Mouse (Mus musculus) limb, embryonic 10.5 days (tissue): ENCODE data around the gene Cela3b. TPM values are rescaled to one million over a fixed set of nuclear protein-coding genes. Genes with fewer than 3 reads are reported as not detected.
A peak's percentile ranks its signal among the peaks of the same experiment; 100 is the strongest.

Experiments used
- DNase-seq: peaks from one replicate; pipeline ENCODE4 v3.0.0-alpha.2; 2017; ENCODE audit warnings: low spot score
- H3K27ac ChIP-seq: fragments of 300-500 bp; sonication (generic); 2 replicates; pipeline ENCODE4 v1.5.1; 2016; ENCODE audit warnings: mild to moderate bottlenecking
- H3K27me3 ChIP-seq: fragments of 300-500 bp; sonication (generic); 2 replicates; pipeline ENCODE4 v1.6.1; 2016; ENCODE audit warnings: low read depth, mild to moderate bottlenecking; ENCODE audit not compliant: poor library complexity, severe bottlenecking
- H3K36me3 ChIP-seq: fragments of 300-500 bp; sonication (generic); 2 replicates; pipeline ENCODE4 v1.6.1; 2016; ENCODE audit warnings: mild to moderate bottlenecking, moderate library complexity
- H3K4me1 ChIP-seq: fragments of 300-500 bp; sonication (generic); 2 replicates; pipeline ENCODE4 v1.6.1; 2016
- H3K4me3 ChIP-seq: fragments of 300-500 bp; sonication (generic); 2 replicates; pipeline ENCODE4 v1.5.1; 2016; ENCODE audit warnings: mild to moderate bottlenecking, moderate library complexity
- H3K9me3 ChIP-seq: fragments of 300-500 bp; sonication (generic); replicated peaks from 2 replicates; pipeline ENCODE4 v1.6.1; 2016; ENCODE audit warnings: mild to moderate bottlenecking
- WGBS: fragments of 180-500 bp; shearing (Covaris S2); methylation state at CpG from one replicate; pipeline ENCODE4 v1.1.7; 2016; 5-methylcytosine and 5-hydroxymethylcytosine counted together
- polyA plus RNA-seq: library from polyadenylated mRNA; unstranded; fragments of >200 nt; fragmentation: Nextera tagmentation; extraction: Ambion mirVana; gene quantifications from 2 replicates; pipeline ENCODE4 v1.2.1, GENCODE M21; 2016

Gene Cela3b
- polyA plus RNA-seq, 1 experiment from 2014 or later = not detected

DNA sequence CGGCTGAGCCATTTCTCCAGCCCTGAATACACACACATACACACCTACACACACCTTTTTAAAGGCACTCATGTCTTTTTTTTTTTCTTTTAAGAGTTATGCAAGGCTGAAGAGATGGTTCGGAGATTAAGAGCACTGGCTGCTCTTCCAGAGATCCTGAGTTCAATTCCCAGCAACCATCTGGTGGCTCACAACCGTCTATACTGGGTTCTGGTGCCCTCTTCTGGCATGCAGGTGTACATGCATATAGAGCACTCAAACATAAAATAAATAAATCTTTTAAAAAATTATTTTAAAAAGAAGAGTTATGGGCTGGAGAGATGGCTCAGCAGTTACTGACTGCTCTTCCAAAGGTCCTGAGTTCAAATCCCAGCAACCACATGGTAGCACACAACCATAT lies 39.1 kb downstream of the Cela3b start:
- Histone ChIP-seq H3K27me3 (no peaks in the 10 kb centered on the region), H3K36me3 (peaks cover 13% of the 10 kb centered on the region; the same call in 1 of the 2 replicates), H3K4me3 (no peak overlapping the region), H3K4me1 (peaks cover 16% of the 10 kb centered on the region), H3K27ac (no peak overlapping the region), H3K9me3 (no peaks in the 10 kb centered on the region)
- WGBS = 86% methylated on average over 3 of the region's 3 CpGs
- no peak for DNase-seq

DNA sequence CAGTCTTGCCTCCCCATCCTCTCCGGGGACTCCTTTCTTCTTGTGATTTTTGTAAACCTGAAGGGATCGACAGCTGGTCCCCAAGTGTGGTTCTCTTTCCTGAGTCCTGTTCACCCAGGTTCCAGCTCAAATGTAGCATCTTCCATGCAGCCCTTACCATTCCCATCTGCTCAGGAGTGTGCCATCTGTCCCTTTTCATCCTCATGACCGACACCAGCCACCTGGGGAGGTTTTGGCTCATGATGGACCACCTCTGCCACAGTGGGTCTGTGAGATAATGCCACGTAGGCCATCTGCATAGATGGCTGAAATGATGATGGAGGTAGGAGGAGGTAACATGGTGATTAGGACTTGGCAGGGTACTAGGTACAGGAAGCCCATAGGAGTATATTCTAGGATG lies 40.1 kb downstream of the Cela3b start:
- 95% methylated on average over 4 of the region's 4 CpGs for WGBS
- H3K9me3 ChIP-seq = no peaks in the 10 kb centered on the region
- H3K27ac ChIP-seq = no peak overlapping the region
- H3K4me1 ChIP-seq = peaks cover 16% of the 10 kb centered on the region
- H3K27me3 ChIP-seq = no peaks in the 10 kb centered on the region
- peaks cover 13% of the 10 kb centered on the region; the same call in 1 of the 2 replicates for H3K36me3 ChIP-seq
- no peak for DNase-seq
- no peak overlapping the region for H3K4me3 ChIP-seq

DNA sequence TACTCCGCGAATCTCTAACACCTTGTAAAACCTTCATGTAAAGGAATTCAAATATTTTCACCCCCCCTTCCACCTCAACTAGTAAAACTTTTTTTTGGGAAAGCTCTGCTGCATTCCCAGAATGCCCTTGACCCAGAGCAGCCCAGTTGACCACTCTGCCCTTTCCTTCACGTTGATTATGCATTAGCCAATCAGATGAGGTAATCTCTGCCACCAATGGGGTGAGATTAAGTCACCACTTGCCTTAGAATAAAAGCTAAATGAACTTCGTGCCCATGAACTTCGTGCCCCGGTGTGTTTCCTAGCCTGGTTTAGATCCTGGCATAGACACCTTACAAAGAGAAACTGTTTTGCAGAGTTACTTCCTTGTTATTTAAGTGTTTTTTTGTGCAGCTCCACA lies 41.4 kb downstream of the Cela3b start:
- WGBS = 45% methylated on average over 6 of the region's 6 CpGs
- H3K36me3 ChIP-seq = peaks cover 13% of the 10 kb centered on the region; the same call in 1 of the 2 replicates
- H3K4me1 ChIP-seq = peaks cover 16% of the 10 kb centered on the region
- no peaks in the 10 kb centered on the region for H3K9me3 ChIP-seq
- H3K4me3 ChIP-seq = peak overlapping the region; percentile 86
- no peak for DNase-seq
- peak overlapping the region; percentile 94 for H3K27ac ChIP-seq
- H3K27me3 ChIP-seq = no peaks in the 10 kb centered on the region

DNA sequence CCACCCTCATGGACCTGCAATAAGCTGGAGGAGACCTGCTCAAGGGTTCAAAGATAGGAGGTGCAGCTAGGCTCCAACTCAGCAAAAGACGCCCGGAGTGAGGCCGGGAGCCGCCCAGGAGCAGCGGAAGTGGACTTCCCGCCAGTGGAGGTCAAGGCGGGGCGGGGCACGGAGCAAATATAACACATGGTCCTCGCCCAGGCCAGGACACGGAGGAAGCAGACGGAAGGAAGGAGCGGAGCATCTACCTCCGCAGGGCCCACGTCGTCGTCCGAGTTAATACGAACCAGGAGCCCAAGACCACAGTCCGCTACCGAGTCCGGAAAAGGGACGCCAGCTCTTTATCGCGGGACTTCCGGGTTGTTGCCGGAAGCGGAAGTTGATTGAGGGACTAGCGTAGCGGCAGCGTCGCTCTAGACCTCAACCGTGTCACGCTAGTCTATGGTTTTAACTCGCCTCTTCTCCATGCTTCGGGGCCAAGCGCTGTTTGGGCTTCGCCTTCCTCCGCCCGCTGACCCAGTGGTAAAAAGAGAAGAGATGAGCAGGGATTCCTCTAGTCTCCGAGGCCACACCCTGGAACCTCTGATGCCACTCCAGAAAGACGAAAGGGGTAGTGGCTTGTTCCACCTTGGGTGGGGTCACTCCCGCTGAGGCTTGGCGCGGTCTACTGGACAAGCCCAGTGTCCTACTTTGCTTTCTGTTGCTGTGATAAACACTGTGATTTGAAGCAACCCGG lies 42.1 kb downstream of the Cela3b start:
- H3K36me3 ChIP-seq = peaks cover 13% of the 10 kb centered on the region; the same call in 1 of the 2 replicates
- H3K4me1 ChIP-seq = peaks cover 16% of the 10 kb centered on the region
- DNase-seq = peak; percentile 92
- H3K27ac ChIP-seq = peak overlapping the region; percentile 94
- no peaks in the 10 kb centered on the region for H3K9me3 ChIP-seq
- peak overlapping the region; percentile 86 for H3K4me3 ChIP-seq
- WGBS = 3% methylated on average over 46 of the region's 46 CpGs
- H3K27me3 ChIP-seq = no peaks in the 10 kb centered on the region

DNA sequence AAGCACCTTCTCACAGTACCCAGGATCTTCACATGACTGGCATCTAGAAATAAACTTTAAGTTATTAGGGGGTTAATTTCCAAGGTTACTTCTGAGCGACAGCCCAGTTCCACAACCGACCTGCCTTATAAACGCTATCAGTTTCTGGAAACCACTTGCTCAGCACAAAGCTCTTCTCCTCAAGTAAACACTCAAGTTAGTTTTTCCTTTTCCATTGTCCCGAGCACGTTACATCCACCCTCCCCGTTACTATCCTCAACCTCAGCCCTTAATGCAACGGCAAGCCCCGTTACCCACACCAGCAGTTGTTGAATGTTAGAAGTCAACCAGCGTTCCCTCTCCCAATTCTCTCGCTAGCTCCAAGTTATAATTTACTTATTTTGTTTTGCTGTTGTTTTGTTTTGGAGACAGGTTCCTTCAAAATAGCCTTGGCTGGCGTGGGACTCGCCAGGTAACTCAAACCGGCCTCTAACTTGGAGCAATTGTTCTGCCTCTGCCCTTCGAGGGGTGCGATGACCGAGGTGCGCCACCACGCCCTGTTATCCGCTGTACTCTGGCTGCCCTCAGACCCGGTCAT lies 42.8 kb downstream of the Cela3b start:
- H3K9me3 ChIP-seq = no peaks in the 10 kb centered on the region
- peaks cover 13% of the 10 kb centered on the region; the same call in 1 of the 2 replicates for H3K36me3 ChIP-seq
- peak overlapping the region; percentile 94 for H3K27ac ChIP-seq
- no peak for DNase-seq
- 2% methylated on average over 20 of the region's 20 CpGs for WGBS
- H3K4me3 ChIP-seq = peak overlapping the region; percentile 86
- H3K27me3 ChIP-seq = no peaks in the 10 kb centered on the region
- H3K4me1 ChIP-seq = peaks cover 16% of the 10 kb centered on the region

DNA sequence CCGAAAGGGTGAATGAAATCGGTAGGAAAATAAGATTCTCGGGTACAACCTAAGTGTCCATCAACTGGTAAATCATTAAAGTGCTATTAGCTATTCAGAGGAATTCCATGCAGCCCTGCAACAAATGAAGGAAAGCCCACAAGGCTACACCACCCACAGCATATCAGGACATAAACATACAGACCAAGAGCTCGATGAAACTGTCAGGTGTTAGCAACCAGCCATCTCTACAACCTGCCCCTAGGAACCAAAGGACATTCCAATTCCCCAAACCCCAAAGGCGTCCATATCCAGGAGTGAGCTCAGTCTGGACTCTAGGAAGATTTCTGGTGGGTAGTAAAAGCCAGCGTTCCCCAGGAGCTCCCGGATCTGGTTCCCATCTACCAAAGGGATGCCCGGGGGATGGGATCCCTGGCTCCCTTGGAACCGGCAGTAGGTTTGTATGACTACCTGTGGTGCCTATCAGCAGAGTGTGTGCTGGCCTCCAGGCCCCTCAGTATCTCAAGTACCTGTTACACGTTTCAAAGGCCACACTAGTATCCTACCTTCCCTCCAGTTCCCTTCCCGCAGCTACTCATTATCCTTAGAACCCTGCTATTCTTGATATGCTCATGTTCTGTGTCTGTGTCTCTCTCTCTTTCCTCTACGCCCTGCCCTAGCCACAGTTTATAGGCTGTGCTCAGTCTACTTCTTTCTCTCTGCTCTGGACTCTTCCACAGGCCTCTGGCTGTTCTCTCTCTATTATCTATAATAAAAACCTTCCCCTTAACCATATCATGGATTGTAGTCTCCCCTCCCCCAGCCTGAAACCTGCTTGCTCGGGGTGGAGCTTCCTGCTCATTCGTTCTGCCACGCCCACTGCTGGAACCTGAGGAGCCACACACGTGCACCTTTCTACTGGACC lies 49.4 kb downstream of the Cela3b start:
- Histone ChIP-seq H3K9me3 (no peaks in the 10 kb centered on the region), H3K4me3 (peak overlapping the region; percentile 18), H3K27ac (peak overlapping the region; percentile 71), H3K36me3 (no peaks in the 10 kb centered on the region), H3K4me1 (peaks cover 11% of the 10 kb centered on the region), H3K27me3 (no peaks in the 10 kb centered on the region)
- DNase-seq = no peak
- WGBS = 34% methylated on average over 15 of the region's 16 CpGs

DNA sequence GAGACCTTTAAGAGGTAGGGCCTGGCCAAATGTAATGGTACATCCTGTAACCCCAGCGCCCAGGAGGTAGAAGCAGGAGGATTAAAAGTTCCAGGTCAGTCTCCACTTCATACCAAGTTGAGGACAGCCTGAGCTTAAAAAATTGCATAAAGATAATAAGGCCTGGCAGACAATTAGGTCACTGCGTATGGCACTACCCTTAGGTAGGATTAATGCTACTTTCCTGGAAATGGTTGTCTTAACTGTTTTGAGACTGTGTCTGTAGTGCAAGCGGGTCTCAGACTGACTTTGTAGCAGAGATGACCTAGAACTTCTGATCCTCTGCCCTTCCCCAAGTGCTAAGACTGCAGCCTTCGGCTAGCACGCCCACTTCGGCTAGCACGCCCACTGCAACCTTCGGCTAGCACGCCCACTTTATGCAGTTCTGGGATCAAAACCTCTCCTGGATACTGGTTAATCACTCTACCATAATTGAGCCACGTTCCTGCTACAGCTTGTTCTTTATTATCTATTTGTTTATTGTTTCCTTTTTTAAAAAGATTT lies 50.6 kb downstream of the Cela3b start:
- Histone ChIP-seq H3K27me3 (no peaks in the 10 kb centered on the region), H3K9me3 (no peaks in the 10 kb centered on the region), H3K36me3 (no peaks in the 10 kb centered on the region), H3K4me1 (peaks cover 21% of the 10 kb centered on the region), H3K4me3 (no peak overlapping the region), H3K27ac (no peak overlapping the region)
- WGBS = 89% methylated on average over 10 of the region's 10 CpGs
- no peak for DNase-seq

DNA sequence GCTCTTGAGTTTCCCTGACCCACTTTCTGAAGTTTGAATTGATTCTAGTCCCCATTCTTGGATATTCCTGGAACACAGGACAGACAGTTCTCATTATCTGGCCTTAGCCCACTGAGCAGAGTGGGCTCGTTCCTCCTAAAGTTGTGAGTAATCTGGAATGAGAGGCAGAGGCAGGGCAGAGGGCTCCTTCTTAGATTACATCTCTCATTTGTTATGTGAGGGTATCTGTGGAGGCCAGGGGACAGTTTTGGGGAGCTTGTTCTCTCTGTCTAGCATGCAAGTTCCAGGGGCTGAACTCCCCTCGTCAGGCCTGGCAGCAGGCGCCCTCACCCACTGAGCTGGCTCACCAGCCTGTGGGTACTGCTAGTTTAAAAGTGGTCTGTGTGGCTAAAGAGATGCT lies 51.3 kb downstream of the Cela3b start:
- Histone ChIP-seq H3K27me3 (no peaks in the 10 kb centered on the region), H3K27ac (no peak overlapping the region), H3K4me1 (peaks cover 22% of the 10 kb centered on the region), H3K36me3 (no peaks in the 10 kb centered on the region), H3K9me3 (no peaks in the 10 kb centered on the region), H3K4me3 (no peak overlapping the region)
- DNase-seq = no peak
- WGBS = 83% methylated on average over 3 of the region's 3 CpGs

DNA sequence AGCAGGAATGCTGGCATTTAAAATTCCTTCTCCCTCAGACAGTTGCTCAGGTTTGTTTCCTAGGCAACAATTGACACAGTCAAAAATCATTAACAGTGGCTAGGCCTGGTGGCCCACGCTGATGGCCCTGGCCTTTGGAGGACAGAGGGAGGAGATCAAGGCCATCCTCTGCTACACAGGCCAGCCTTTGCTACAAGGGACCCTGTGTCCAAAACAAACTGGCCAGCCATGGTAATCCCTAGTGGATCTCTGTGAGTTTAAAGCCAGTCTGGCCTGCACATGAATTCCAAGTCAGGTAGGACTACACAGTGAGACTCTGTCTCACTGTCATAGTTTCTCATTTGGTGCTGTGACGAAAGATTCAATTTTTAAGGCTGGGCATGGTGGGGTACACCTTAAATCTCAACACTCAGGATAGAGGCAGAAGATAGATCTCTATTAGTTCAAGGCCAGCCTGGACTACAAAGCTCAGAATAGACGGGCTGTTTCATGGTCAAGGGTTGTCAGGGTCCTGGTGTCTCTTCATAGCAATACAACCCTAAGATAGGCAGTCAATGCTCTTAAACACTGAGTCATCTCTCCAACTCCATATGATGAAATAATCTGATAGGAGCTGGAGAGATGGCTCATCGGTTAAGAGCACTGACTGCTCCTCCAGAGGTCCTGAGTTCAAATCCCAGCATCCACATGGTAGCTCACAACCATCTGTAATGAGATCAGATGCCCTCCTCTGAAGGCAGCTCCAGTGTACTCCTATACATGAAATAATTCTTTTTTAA lies 52.6 kb downstream of the Cela3b start:
- Histone ChIP-seq H3K27ac (no peak overlapping the region), H3K4me1 (peaks cover 27% of the 10 kb centered on the region), H3K27me3 (no peaks in the 10 kb centered on the region), H3K9me3 (no peaks in the 10 kb centered on the region), H3K4me3 (no peak overlapping the region), H3K36me3 (no peaks in the 10 kb centered on the region)
- WGBS = 87% methylated on average over 4 of the region's 4 CpGs
- no peak for DNase-seq

DNA sequence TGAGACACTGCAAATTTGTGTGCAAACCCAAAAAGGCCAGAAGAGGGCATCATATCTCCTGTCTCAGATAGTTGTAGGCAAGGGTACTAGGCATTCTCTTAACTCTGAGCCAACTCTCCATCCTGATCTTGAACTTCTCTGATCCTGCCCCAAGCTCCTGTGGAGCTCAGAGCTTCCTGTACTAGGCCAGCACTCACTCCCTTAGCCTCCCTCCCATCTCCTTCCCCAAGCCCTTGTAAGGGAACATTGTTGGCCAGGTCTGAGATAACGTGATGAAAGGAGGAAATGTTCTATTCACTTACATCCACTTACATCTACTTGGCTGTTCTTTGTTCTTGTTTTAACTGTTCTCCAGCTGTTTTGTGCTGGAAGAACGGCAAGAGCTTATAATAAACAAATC lies 53.6 kb downstream of the Cela3b start:
- 82% methylated on average over 2 of the region's 2 CpGs for WGBS
- H3K36me3 ChIP-seq = no peaks in the 10 kb centered on the region
- no peak for DNase-seq
- H3K27ac ChIP-seq = no peak overlapping the region
- H3K9me3 ChIP-seq = no peaks in the 10 kb centered on the region
- peaks cover 27% of the 10 kb centered on the region for H3K4me1 ChIP-seq
- H3K27me3 ChIP-seq = no peaks in the 10 kb centered on the region
- H3K4me3 ChIP-seq = no peak overlapping the region

DNA sequence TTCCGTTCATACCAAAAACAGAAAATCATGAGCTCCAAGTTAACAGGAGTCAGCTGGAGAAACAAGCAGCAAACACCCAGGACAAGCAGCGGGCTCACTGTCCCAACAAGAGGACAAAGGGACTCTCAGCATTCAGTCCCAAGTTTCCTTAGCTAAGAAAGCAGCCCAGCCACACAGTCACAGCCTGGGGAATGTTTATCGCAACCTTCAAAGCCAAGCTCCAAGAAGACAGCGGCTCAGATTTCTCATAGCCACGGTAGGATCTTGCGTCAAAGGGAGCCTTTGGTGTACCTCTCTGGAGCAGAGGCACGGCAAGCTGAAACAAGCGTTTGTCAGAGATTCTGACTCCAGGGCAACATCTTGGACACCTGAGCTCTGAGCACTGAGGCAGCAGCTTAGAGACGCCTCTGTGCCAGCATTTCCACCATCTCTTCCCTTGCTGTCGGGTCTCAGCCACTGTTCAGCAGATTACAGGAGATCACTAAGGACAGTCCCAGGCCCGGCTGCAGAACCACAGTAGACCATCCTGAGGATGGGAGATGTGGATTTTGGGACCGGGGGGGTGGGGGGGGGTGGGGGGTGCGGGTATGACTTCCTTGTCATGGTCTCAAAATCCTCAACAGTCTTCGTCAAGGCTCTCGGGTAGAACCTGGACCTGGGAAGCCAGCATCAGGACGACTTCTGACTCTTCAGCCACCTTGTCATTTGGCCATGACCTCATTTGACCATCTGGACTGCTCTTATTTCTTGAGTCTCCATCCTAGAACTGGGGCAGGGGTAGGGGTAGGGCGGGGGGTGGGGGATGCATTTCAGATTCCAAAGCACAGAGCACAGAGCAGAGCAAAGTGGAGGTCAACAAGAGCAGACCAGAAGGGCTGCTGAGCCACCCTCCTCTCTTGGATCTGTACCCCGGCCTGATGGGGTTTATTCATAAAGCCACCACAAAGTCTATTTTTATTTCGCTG lies 54.7 kb downstream of the Cela3b start:
- peak; percentile 50 for DNase-seq
- no peaks in the 10 kb centered on the region for H3K9me3 ChIP-seq
- H3K36me3 ChIP-seq = no peaks in the 10 kb centered on the region
- H3K4me3 ChIP-seq = peak overlapping the region; percentile 25
- 39% methylated on average over 19 of the region's 19 CpGs for WGBS
- peaks cover 21% of the 10 kb centered on the region for H3K4me1 ChIP-seq
- H3K27ac ChIP-seq = peak overlapping the region; percentile 75
- H3K27me3 ChIP-seq = no peaks in the 10 kb centered on the region
